Mouse (Mus musculus): ENCODE results near the gene Magt1. TPM values are rescaled to one million over a fixed set of nuclear protein-coding genes. Genes with fewer than 3 reads are reported as not detected.
A peak's percentile ranks its signal among the peaks of the same experiment; 100 is the strongest.

Gene Magt1
- 56.8 and 61.2 TPM in 2 replicates for polyA plus RNA-seq (2014; fragmentation: Nextera tagmentation; extraction: Ambion mirVana)

- 14% methylated on average over 45 of the region's 45 CpGs for WGBS
- H3K27me3 ChIP-seq (replicated peaks; ENCODE audit: control insufficient read depth, insufficient read depth, low read length), result no peaks in the 10 kb centered on the region
- DNase-seq (ENCODE audit: low spot score) (peak; percentile 77), ATAC-seq (replicated peaks; ENCODE audit: low FRiP score) (peak; percentile 94)
- peak within 1 kb of the TSS; percentile 76 for H3K9ac ChIP-seq (ENCODE audit: low read depth, low read length)
- H3K4me2 ChIP-seq, result peak within 1 kb of the TSS; percentile 67
- H3K9me3 ChIP-seq (ENCODE audit: control insufficient read depth, low read length), result no peaks in the 10 kb centered on the region
- H3K27ac ChIP-seq (ENCODE audit: low read depth, low read length), result peak within 1 kb of the TSS; percentile 84
- H3K4me1 ChIP-seq (replicated peaks; ENCODE audit: control insufficient read depth, insufficient read depth, low read length), result peaks cover 2% of the 10 kb centered on the region; the same call in 1 of the 2 replicates
- no peaks in the 10 kb centered on the region for H3K36me3 ChIP-seq (ENCODE audit: control insufficient read depth, insufficient read depth, low read length)
- H3K4me3 ChIP-seq (ENCODE audit: low read depth, low read length), result peak within 1 kb of the TSS; percentile 62
Observed at GRCm38 (mm10) chrX:106011465-106012159, at the start of gene Magt1. Magt1 (minus strand) TSS chrX:106011906.

GRCm38 (mm10) chrX:106048191-106048590 is 36.5 kb upstream of the Magt1 start:
- no peak for DNase-seq (ENCODE audit: low spot score)
- H3K4me1 ChIP-seq (replicated peaks; ENCODE audit: control insufficient read depth, insufficient read depth, low read length), result peaks cover 12% of the 10 kb centered on the region
- no peak overlapping the region for H3K27ac ChIP-seq (ENCODE audit: low read depth, low read length)
- no peaks in the 10 kb centered on the region for H3K9me3 ChIP-seq (ENCODE audit: control insufficient read depth, low read length)
- no peak overlapping the region for H3K4me2 ChIP-seq
- ATAC-seq (replicated peaks; ENCODE audit: low FRiP score), result no peak
- 57% methylated on average over 1 of the region's 1 CpGs for WGBS
- no peaks in the 10 kb centered on the region for H3K36me3 ChIP-seq (ENCODE audit: control insufficient read depth, insufficient read depth, low read length)
- no peak overlapping the region for H3K9ac ChIP-seq (ENCODE audit: low read depth, low read length)
- H3K27me3 ChIP-seq (replicated peaks; ENCODE audit: control insufficient read depth, insufficient read depth, low read length), result no peaks in the 10 kb centered on the region
- H3K4me3 ChIP-seq (ENCODE audit: low read depth, low read length), result no peak overlapping the region

GRCm38 (mm10) chrX:106045928-106046327 is 34.2 kb upstream of the Magt1 start:
- Histone ChIP-seq H3K27ac (ENCODE audit: low read depth, low read length) (no peak overlapping the region), H3K9me3 (ENCODE audit: control insufficient read depth, low read length) (no peaks in the 10 kb centered on the region), H3K27me3 (replicated peaks; ENCODE audit: control insufficient read depth, insufficient read depth, low read length) (no peaks in the 10 kb centered on the region), H3K4me2 (peak overlapping the region; percentile 27), H3K4me3 (ENCODE audit: low read depth, low read length) (no peak overlapping the region), H3K36me3 (ENCODE audit: control insufficient read depth, insufficient read depth, low read length) (no peaks in the 10 kb centered on the region), H3K4me1 (replicated peaks; ENCODE audit: control insufficient read depth, insufficient read depth, low read length) (peaks cover 14% of the 10 kb centered on the region), H3K9ac (ENCODE audit: low read depth, low read length) (no peak overlapping the region)
- WGBS, result 42% methylated on average over 9 of the region's 9 CpGs
- ATAC-seq (replicated peaks; ENCODE audit: low FRiP score) (peak; percentile 45; the same call in 1 of the 2 replicates), DNase-seq (ENCODE audit: low spot score) (no peak)

- DNase-seq (ENCODE audit: low spot score) (no peak), ATAC-seq (replicated peaks; ENCODE audit: low FRiP score) (no peak)
- peaks cover 14% of the 10 kb centered on the region for H3K4me1 ChIP-seq (replicated peaks; ENCODE audit: control insufficient read depth, insufficient read depth, low read length)
- no peak overlapping the region; the same call in 1 of the 2 replicates for H3K4me2 ChIP-seq
- H3K36me3 ChIP-seq (ENCODE audit: control insufficient read depth, insufficient read depth, low read length), result no peaks in the 10 kb centered on the region
- H3K9me3 ChIP-seq (ENCODE audit: control insufficient read depth, low read length), result no peaks in the 10 kb centered on the region
- H3K4me3 ChIP-seq (ENCODE audit: low read depth, low read length), result no peak overlapping the region
- no peak overlapping the region for H3K9ac ChIP-seq (ENCODE audit: low read depth, low read length)
- H3K27me3 ChIP-seq (replicated peaks; ENCODE audit: control insufficient read depth, insufficient read depth, low read length), result no peaks in the 10 kb centered on the region
- no peak overlapping the region for H3K27ac ChIP-seq (ENCODE audit: low read depth, low read length)
- WGBS, result 52% methylated on average over 2 of the region's 2 CpGs
Observed at GRCm38 (mm10) chrX:106045455-106045854, 33.7 kb upstream of the Magt1 start.

GRCm38 (mm10) chrX:106043863-106044617 is 32.3 kb upstream of the Magt1 start:
- ATAC-seq (replicated peaks; ENCODE audit: low FRiP score), result peak; percentile 75
- no peaks in the 10 kb centered on the region for H3K9me3 ChIP-seq (ENCODE audit: control insufficient read depth, low read length)
- H3K27ac ChIP-seq (ENCODE audit: low read depth, low read length), result no peak overlapping the region
- no peaks in the 10 kb centered on the region for H3K36me3 ChIP-seq (ENCODE audit: control insufficient read depth, insufficient read depth, low read length)
- H3K27me3 ChIP-seq (replicated peaks; ENCODE audit: control insufficient read depth, insufficient read depth, low read length), result no peaks in the 10 kb centered on the region
- DNase-seq (ENCODE audit: low spot score), result no peak
- WGBS, result 31% methylated on average over 8 of the region's 8 CpGs
- no peak overlapping the region for H3K4me3 ChIP-seq (ENCODE audit: low read depth, low read length)
- H3K9ac ChIP-seq (ENCODE audit: low read depth, low read length), result no peak overlapping the region
- peaks cover 14% of the 10 kb centered on the region for H3K4me1 ChIP-seq (replicated peaks; ENCODE audit: control insufficient read depth, insufficient read depth, low read length)
- peak overlapping the region; percentile 40 for H3K4me2 ChIP-seq

- 0 out of 2 replicates have a peak, but pooled peaks cover under 1% of the 10 kb centered on the region for H3K4me1 ChIP-seq (replicated peaks; ENCODE audit: control insufficient read depth, insufficient read depth, low read length)
- no peak for ATAC-seq (replicated peaks; ENCODE audit: low FRiP score)
- H3K27ac ChIP-seq (ENCODE audit: low read depth, low read length), result no peak overlapping the region
Observed at GRCm38 (mm10) chrX:106037185-106037752, 25.6 kb upstream of the Magt1 start.

GRCm38 (mm10) chrX:106035727-106036126 is 24.0 kb upstream of the Magt1 start:
- no peak for ATAC-seq (replicated peaks; ENCODE audit: low FRiP score)
- H3K9ac ChIP-seq (ENCODE audit: low read depth, low read length), result no peak overlapping the region

More at GRCm38 (mm10) chrX:106037185-106037752, 25.6 kb upstream of the Magt1 start:
- DNase-seq (ENCODE audit: low spot score), result no peak
- Histone ChIP-seq H3K36me3 (ENCODE audit: control insufficient read depth, insufficient read depth, low read length) (no peaks in the 10 kb centered on the region), H3K9me3 (ENCODE audit: control insufficient read depth, low read length) (no peaks in the 10 kb centered on the region), H3K4me2 (no peak overlapping the region), H3K9ac (ENCODE audit: low read depth, low read length) (no peak overlapping the region), H3K27me3 (replicated peaks; ENCODE audit: control insufficient read depth, insufficient read depth, low read length) (no peaks in the 10 kb centered on the region), H3K4me3 (ENCODE audit: low read depth, low read length) (no peak overlapping the region)
- WGBS, result 57% methylated on average over 3 of the region's 3 CpGs

GRCm38 (mm10) chrX:106031124-106031523 is 19.4 kb upstream of the Magt1 start:
- Histone ChIP-seq H3K27ac (ENCODE audit: low read depth, low read length) (no peak overlapping the region), H3K4me3 (ENCODE audit: low read depth, low read length) (no peak overlapping the region), H3K4me1 (replicated peaks; ENCODE audit: control insufficient read depth, insufficient read depth, low read length) (no peaks in the 10 kb centered on the region), H3K9me3 (ENCODE audit: control insufficient read depth, low read length) (no peaks in the 10 kb centered on the region), H3K9ac (ENCODE audit: low read depth, low read length) (no peak overlapping the region), H3K36me3 (ENCODE audit: control insufficient read depth, insufficient read depth, low read length) (no peaks in the 10 kb centered on the region), H3K27me3 (replicated peaks; ENCODE audit: control insufficient read depth, insufficient read depth, low read length) (no peaks in the 10 kb centered on the region), H3K4me2 (no peak overlapping the region)
- no peak for ATAC-seq (replicated peaks; ENCODE audit: low FRiP score)
- DNase-seq (ENCODE audit: low spot score), result no peak

More at GRCm38 (mm10) chrX:106035727-106036126, 24.0 kb upstream of the Magt1 start:
- 59% methylated on average over 2 of the region's 2 CpGs for WGBS
- no peak overlapping the region for H3K4me2 ChIP-seq
- H3K4me3 ChIP-seq (ENCODE audit: low read depth, low read length), result no peak overlapping the region
- no peak overlapping the region for H3K27ac ChIP-seq (ENCODE audit: low read depth, low read length)
- no peaks in the 10 kb centered on the region for H3K36me3 ChIP-seq (ENCODE audit: control insufficient read depth, insufficient read depth, low read length)
- no peak for DNase-seq (ENCODE audit: low spot score)
- H3K27me3 ChIP-seq (replicated peaks; ENCODE audit: control insufficient read depth, insufficient read depth, low read length), result no peaks in the 10 kb centered on the region
- H3K9me3 ChIP-seq (ENCODE audit: control insufficient read depth, low read length), result no peaks in the 10 kb centered on the region
- H3K4me1 ChIP-seq (replicated peaks; ENCODE audit: control insufficient read depth, insufficient read depth, low read length), result no peaks in the 10 kb centered on the region
